25 mouse cellular contexts compared by ENCODE assay signal in the genomic region with DNA sequence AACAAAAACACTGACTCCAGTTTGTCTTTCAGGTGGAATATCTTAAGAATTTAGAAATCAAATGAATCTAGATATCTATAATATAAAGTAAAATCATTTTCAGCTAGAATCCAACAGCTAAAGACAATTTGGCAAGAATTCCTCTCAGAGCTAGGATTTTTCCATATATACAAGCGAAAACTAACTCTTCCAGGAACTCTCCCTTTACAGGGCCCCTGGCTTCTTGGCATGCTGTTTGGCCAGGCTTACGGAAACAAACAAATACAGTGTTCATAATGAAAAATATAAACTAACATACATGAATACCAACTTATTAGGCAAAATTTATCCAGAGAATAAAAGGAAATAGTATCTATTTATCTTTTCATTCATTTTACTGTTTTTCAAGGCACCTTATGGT. TPM values are rescaled to one million over a fixed set of nuclear protein-coding genes. Genes with fewer than 3 reads are reported as not detected.
DNase-seq lines count a peak whose midpoint lies in the region; ATAC-seq and TF ChIP-seq lines count a peak whose summit lies in the region.
"Had no signal": no experiment of that assay in that cellular context is flagged by ENCODE, and none has a peak within 500 bp of the region (broad histone marks: within the 10 kb centered on the region; RNA-seq: fewer than 3 reads in every experiment).

No protein-coding gene starts in this region.

- H3K36me3 ChIP-seq in embryonic facial prominence, embryonic 14.5 days (ENCODE audit: control insufficient read depth, insufficient read depth, low read length): no peaks in the 10 kb centered on the region
- no peaks in the 10 kb centered on the region for H3K36me3 ChIP-seq in embryonic facial prominence, embryonic 10.5 days (replicated peaks)
- H3K36me3 ChIP-seq in lung, postnatal 0 days (ENCODE audit: insufficient read depth, low read length): no peaks in the 10 kb centered on the region
- no peaks in the 10 kb centered on the region for H3K36me3 ChIP-seq in heart, embryonic 11.5 days (ENCODE audit: control insufficient read depth, insufficient read depth, low read length)
- H3K36me3 ChIP-seq: embryonic facial prominence, embryonic 12.5 days; embryonic facial prominence, embryonic 15.5 days; forebrain, embryonic 12.5 days had no signal

- no peak overlapping the region for H3K4me3 ChIP-seq in embryonic facial prominence, embryonic 14.5 days (ENCODE audit: low read depth, low read length)
- no peak overlapping the region for H3K4me3 ChIP-seq in embryonic facial prominence, embryonic 10.5 days
- H3K4me3 ChIP-seq in lung, postnatal 0 days (ENCODE audit: low read depth, low read length): no peak overlapping the region
- no peak overlapping the region for H3K4me3 ChIP-seq in heart, embryonic 11.5 days (ENCODE audit: low read depth, low read length)
- H3K4me3 ChIP-seq: embryonic facial prominence, embryonic 12.5 days; embryonic facial prominence, embryonic 15.5 days; erythroblast, embryonic 14.5 days; forebrain, embryonic 10.5 days; forebrain, embryonic 12.5 days had no signal

- no peak for TF ChIP-seq CTCF in lung, postnatal 0 days (IDR thresholded peaks at IDR 0.05)

- H3K9ac ChIP-seq in embryonic facial prominence, embryonic 14.5 days (ENCODE audit: low read depth, low read length): no peak overlapping the region
- no peak overlapping the region for H3K9ac ChIP-seq in lung, postnatal 0 days (replicated peaks; ENCODE audit: low read depth)
- no peak overlapping the region for H3K9ac ChIP-seq in heart, embryonic 11.5 days (ENCODE audit: low read depth, low read length)
- H3K9ac ChIP-seq: embryonic facial prominence, embryonic 12.5 days; embryonic facial prominence, embryonic 15.5 days; forebrain, embryonic 12.5 days had no signal

- peak; percentile 22 for DNase-seq in embryonic facial prominence, embryonic 14.5 days (ENCODE audit: low spot score)
- DNase-seq in embryonic facial prominence, embryonic 10.5 days (ENCODE audit: low spot score): no peak
- DNase-seq in lung, postnatal 0 days (ENCODE audit: low spot score): peak; percentile 52
- DNase-seq in lung, postnatal 14 days: no peak
- peak; percentile 56 for DNase-seq in adipocyte (ENCODE audit: low spot score)
- DNase-seq: adrenal gland, adult 2 months; adrenal gland, postnatal 10 days; adrenal gland, postnatal 25 days; cerebellum, adult 11 months; cerebellum, adult 18-20 months; cerebellum, adult 8-10 months; cerebellum, adult 9-11 months; cerebellum, postnatal 14 days; cerebellum, postnatal 36 days; embryo, embryonic 11 days had no signal

- H3K27ac ChIP-seq in embryonic facial prominence, embryonic 14.5 days (replicated peaks; ENCODE audit: low read depth, low read length): no peak overlapping the region
- H3K27ac ChIP-seq in embryonic facial prominence, embryonic 10.5 days (replicated peaks): no peak overlapping the region
- H3K27ac ChIP-seq in lung, postnatal 0 days (ENCODE audit: low read length): no peak overlapping the region
- no peak overlapping the region for H3K27ac ChIP-seq in heart, embryonic 11.5 days (ENCODE audit: low read depth, low read length)
- H3K27ac ChIP-seq: embryonic facial prominence, embryonic 12.5 days; embryonic facial prominence, embryonic 15.5 days; forebrain, embryonic 10.5 days; forebrain, embryonic 12.5 days had no signal

- H3K9me3 ChIP-seq in embryonic facial prominence, embryonic 14.5 days (ENCODE audit: control insufficient read depth, low read length): no peaks in the 10 kb centered on the region
- H3K9me3 ChIP-seq in embryonic facial prominence, embryonic 10.5 days: no peaks in the 10 kb centered on the region
- no peaks in the 10 kb centered on the region for H3K9me3 ChIP-seq in lung, postnatal 0 days (ENCODE audit: low read length)
- H3K9me3 ChIP-seq in heart, embryonic 11.5 days (replicated peaks; ENCODE audit: control insufficient read depth, low read length): no peaks in the 10 kb centered on the region
- H3K9me3 ChIP-seq: embryonic facial prominence, embryonic 12.5 days; embryonic facial prominence, embryonic 15.5 days; forebrain, embryonic 10.5 days; forebrain, embryonic 12.5 days had no signal

- no peak overlapping the region for H3K4me2 ChIP-seq in embryonic facial prominence, embryonic 14.5 days (ENCODE audit: low read depth, low read length)
- H3K4me2 ChIP-seq in lung, postnatal 0 days (replicated peaks; ENCODE audit: low read depth, low read length): no peak overlapping the region
- no peak overlapping the region for H3K4me2 ChIP-seq in heart, embryonic 11.5 days
- H3K4me2 ChIP-seq: embryonic facial prominence, embryonic 12.5 days; embryonic facial prominence, embryonic 15.5 days; forebrain, embryonic 12.5 days had no signal

- no peaks in the 10 kb centered on the region for H3K27me3 ChIP-seq in embryonic facial prominence, embryonic 14.5 days (replicated peaks; ENCODE audit: control insufficient read depth, insufficient read depth, low read length)
- no peaks in the 10 kb centered on the region for H3K27me3 ChIP-seq in embryonic facial prominence, embryonic 10.5 days (replicated peaks; ENCODE audit: low read depth, poor library complexity, severe bottlenecking)
- H3K27me3 ChIP-seq in lung, postnatal 0 days (replicated peaks; ENCODE audit: insufficient read depth, low read length): no peaks in the 10 kb centered on the region
- H3K27me3 ChIP-seq in heart, embryonic 11.5 days (ENCODE audit: control insufficient read depth, insufficient read depth, low read length): no peaks in the 10 kb centered on the region
- H3K27me3 ChIP-seq: embryonic facial prominence, embryonic 12.5 days; embryonic facial prominence, embryonic 15.5 days; forebrain, embryonic 12.5 days; Patski had no signal

- 74% methylated on average over 2 of the region's 2 CpGs for WGBS in embryonic facial prominence, embryonic 14.5 days
- WGBS in embryonic facial prominence, embryonic 10.5 days: 94% methylated on average over 2 of the region's 2 CpGs
- 52% methylated on average over 2 of the region's 2 CpGs for WGBS in lung, postnatal 0 days
- WGBS in heart, embryonic 11.5 days (ENCODE audit: insufficient replicate concordance): 81% methylated on average over 2 of the region's 2 CpGs

- ATAC-seq in embryonic facial prominence, embryonic 14.5 days (ENCODE audit: low read depth): no peak
- no peak for ATAC-seq in lung, postnatal 0 days
- no peak for ATAC-seq in heart, embryonic 11.5 days (replicated peaks; ENCODE audit: insufficient number of reproducible peaks, low FRiP score, low TSS enrichment)
- ATAC-seq: activated CD4-positive, CD25-positive, alpha-beta regulatory T cell, adult 4 months; forebrain, embryonic 14.5 days; forebrain, embryonic 16.5 days; Patski had no signal

- H3K4me1 ChIP-seq in embryonic facial prominence, embryonic 14.5 days (ENCODE audit: control insufficient read depth, insufficient read depth, low read length): 0 out of 2 replicates have a peak, but pooled peaks cover 4% of the 10 kb centered on the region
- H3K4me1 ChIP-seq in embryonic facial prominence, embryonic 10.5 days: peaks cover 8% of the 10 kb centered on the region
- no peaks in the 10 kb centered on the region for H3K4me1 ChIP-seq in lung, postnatal 0 days (ENCODE audit: insufficient read depth, low read depth, low read length)
- peaks cover 6% of the 10 kb centered on the region; the same call in 1 of the 2 replicates for H3K4me1 ChIP-seq in heart, embryonic 11.5 days (ENCODE audit: control insufficient read depth, insufficient read depth, low read length)

- TF ChIP-seq EP300 in lung, postnatal 0 days (IDR thresholded peaks at IDR 0.05): no peak

RNA-seq across cellular contexts. Expression of a gene that starts 5.5 kb away (rescaled TPM):
- polyA plus RNA-seq in embryonic facial prominence, embryonic 14.5 days (2014; fragmentation: Nextera tagmentation; extraction: Ambion mirVana): 11.9 and 12.9 TPM in 2 replicates
- 15.1 and 15.6 TPM in 2 replicates for polyA plus RNA-seq in embryonic facial prominence, embryonic 10.5 days (2016; fragmentation: Nextera tagmentation; extraction: Ambion mirVana)
- 8.6 TPM in 2 replicates for polyA plus RNA-seq in lung, postnatal 0 days (2015; fragmentation: Nextera tagmentation; extraction: Ambion mirVana)
- 8.4 and 15.7 TPM in 2 replicates for polyA plus RNA-seq in heart, embryonic 11.5 days (2014; fragmentation: Nextera tagmentation; extraction: Ambion mirVana)

RNA-seq across cellular contexts. Expression of a gene that starts 44.5 kb away (rescaled TPM):
- 6.9 and 7.0 TPM in 2 replicates for polyA plus RNA-seq in embryonic facial prominence, embryonic 14.5 days (2014; fragmentation: Nextera tagmentation; extraction: Ambion mirVana)
- 6.3 and 6.8 TPM in 2 replicates for polyA plus RNA-seq in embryonic facial prominence, embryonic 10.5 days (2016; fragmentation: Nextera tagmentation; extraction: Ambion mirVana)
- polyA plus RNA-seq in lung, postnatal 0 days (2015; fragmentation: Nextera tagmentation; extraction: Ambion mirVana): 5.4 and 5.7 TPM in 2 replicates
- polyA plus RNA-seq in heart, embryonic 11.5 days (2014; fragmentation: Nextera tagmentation; extraction: Ambion mirVana): 3.9 and 4.1 TPM in 2 replicates

Comparison
In these comparisons a context has a peak if more than half of its experiments do, and no peak if none do; other contexts are left out.
1. DNase-seq: peak in embryonic facial prominence, embryonic 14.5 days (single experiment), lung, postnatal 0 days (single experiment) and adipocyte (single experiment); none in embryonic facial prominence, embryonic 10.5 days (single experiment) and lung, postnatal 14 days (single experiment).